Mouse (Mus musculus): ENCODE measurements around the gene Atxn7l2.

Gene Atxn7l2

GRCm38 (mm10) chr3:108178756-108179715 is 31.7 kb downstream of the Atxn7l2 start:
- no peak for DNase-seq (ENCODE audit: extremely low read depth, low read depth)

- no peak for DNase-seq (ENCODE audit: extremely low read depth, low read depth)
Measured at GRCm38 (mm10) chr3:108174672-108175531, 35.8 kb downstream of the Atxn7l2 start.

GRCm38 (mm10) chr3:108169199-108169598 is 41.5 kb downstream of the Atxn7l2 start:
- DNase-seq (ENCODE audit: extremely low read depth, low read depth), result no peak

- DNase-seq (ENCODE audit: extremely low read depth, low read depth), result no peak
Measured at GRCm38 (mm10) chr3:108167499-108167898, 43.2 kb downstream of the Atxn7l2 start.

- no peak for DNase-seq (ENCODE audit: extremely low read depth, low read depth)
Measured at GRCm38 (mm10) chr3:108166486-108167211, 44.1 kb downstream of the Atxn7l2 start.

GRCm38 (mm10) chr3:108165532-108166315 is 45.0 kb downstream of the Atxn7l2 start:
- no peak for DNase-seq (ENCODE audit: extremely low read depth, low read depth)

GRCm38 (mm10) chr3:108164807-108165206 is 45.9 kb downstream of the Atxn7l2 start:
- DNase-seq (ENCODE audit: extremely low read depth, low read depth), result peak; percentile 56

GRCm38 (mm10) chr3:108164091-108164490 is 46.6 kb downstream of the Atxn7l2 start:
- no peak for DNase-seq (ENCODE audit: extremely low read depth, low read depth)

- no peak for DNase-seq (ENCODE audit: extremely low read depth, low read depth)
Measured at GRCm38 (mm10) chr3:108158383-108159037, 52.2 kb downstream of the Atxn7l2 start.

- no peak for DNase-seq (ENCODE audit: extremely low read depth, low read depth)
Measured at GRCm38 (mm10) chr3:108154656-108155055, 56.1 kb downstream of the Atxn7l2 start, which contains the start of gene Gpr61. Gpr61 (minus strand) TSS chr3:108154882.

- no peak for DNase-seq (ENCODE audit: extremely low read depth, low read depth)
Measured at GRCm38 (mm10) chr3:108152290-108152689, 58.4 kb downstream of the Atxn7l2 start.
